Mouse (Mus musculus): ENCODE measurements around the gene Hacd4. TPM values are rescaled to one million over a fixed set of nuclear protein-coding genes. Genes with fewer than 3 reads are reported as not detected.

The Hacd4 gene
- polyA plus RNA-seq, 1 experiment from 2014 or later = 2.1 TPM

DNA sequence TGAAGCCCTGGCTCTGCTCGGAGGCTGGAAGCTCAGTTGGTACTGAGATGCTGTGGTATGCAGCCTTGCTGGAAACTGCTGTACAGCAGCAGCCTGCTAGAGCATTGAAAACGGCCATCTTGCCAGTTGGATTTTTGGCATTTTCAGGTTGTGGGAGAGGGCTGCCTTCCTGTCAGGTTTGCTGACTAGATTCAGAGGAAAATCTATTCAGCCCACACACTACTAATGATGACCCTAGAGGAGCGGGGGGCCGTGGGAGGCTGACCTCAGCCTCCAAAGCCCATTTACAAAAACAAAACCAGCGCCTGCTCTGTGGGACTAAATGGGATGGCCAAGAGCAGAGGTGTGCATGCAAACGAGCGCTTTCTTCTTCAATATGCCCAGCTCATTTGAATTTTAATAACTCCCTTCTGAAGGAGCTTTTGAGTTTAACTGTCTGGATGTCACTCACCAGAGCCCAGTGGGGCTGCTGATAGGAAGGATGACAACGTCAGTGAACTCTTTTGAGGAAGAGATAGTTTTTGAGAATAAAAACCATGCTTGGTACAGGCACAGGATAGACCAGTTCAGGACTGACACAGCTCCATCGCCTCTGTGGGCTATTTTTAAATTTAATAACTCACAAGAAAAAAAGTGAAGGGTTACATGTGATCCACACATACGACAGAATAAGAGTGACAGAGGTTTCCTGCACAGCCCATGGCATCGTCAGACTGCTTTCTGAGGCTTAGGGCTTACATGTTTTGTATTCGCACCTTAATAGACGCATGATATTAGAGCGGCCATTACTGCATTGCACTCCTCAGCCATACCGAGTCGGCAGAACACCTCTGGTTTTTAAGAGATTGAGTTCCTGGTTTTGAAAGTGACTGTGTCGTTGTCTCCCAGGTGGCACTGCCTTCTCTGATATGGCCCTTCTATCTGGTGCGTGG lies 66.2 kb downstream of the Hacd4 start:
- no peaks in the 10 kb centered on the region; the same call in 1 of the 2 replicates for H3K4me1 ChIP-seq
- no peaks in the 10 kb centered on the region for H3K36me3 ChIP-seq
- DNase-seq (ENCODE audit: low spot score) = no peak
- H3K4me3 ChIP-seq = no peak overlapping the region
- H3K9me3 ChIP-seq (replicated peaks) = no peaks in the 10 kb centered on the region
- 86% methylated on average over 18 of the region's 18 CpGs for WGBS
- no peaks in the 10 kb centered on the region for H3K27me3 ChIP-seq (ENCODE audit: low read depth, poor library complexity, severe bottlenecking)
- H3K27ac ChIP-seq = no peak overlapping the region

GRCm38 (mm10) chr4:88370819-88371218 lies 67.9 kb downstream of the Hacd4 start:
- H3K4me1 ChIP-seq = no peaks in the 10 kb centered on the region; the same call in 1 of the 2 replicates
- no peak for DNase-seq (ENCODE audit: low spot score)
- no peaks in the 10 kb centered on the region for H3K9me3 ChIP-seq (replicated peaks)
- peak overlapping the region; percentile 46; the same call in 1 of the 2 replicates for H3K27ac ChIP-seq
- 92% methylated on average over 8 of the region's 8 CpGs for WGBS
- H3K36me3 ChIP-seq = no peaks in the 10 kb centered on the region
- H3K4me3 ChIP-seq = no peak overlapping the region
- no peaks in the 10 kb centered on the region for H3K27me3 ChIP-seq (ENCODE audit: low read depth, poor library complexity, severe bottlenecking)

GRCm38 (mm10) chr4:88369951-88370350 lies 68.8 kb downstream of the Hacd4 start:
- WGBS = 88% methylated on average over 6 of the region's 6 CpGs
- Histone ChIP-seq H3K4me1 (no peaks in the 10 kb centered on the region; the same call in 1 of the 2 replicates), H3K9me3 (replicated peaks) (no peaks in the 10 kb centered on the region), H3K27me3 (ENCODE audit: low read depth, poor library complexity, severe bottlenecking) (no peaks in the 10 kb centered on the region), H3K36me3 (no peaks in the 10 kb centered on the region), H3K27ac (no peak overlapping the region; the same call in 1 of the 2 replicates), H3K4me3 (no peak overlapping the region)
- no peak for DNase-seq (ENCODE audit: low spot score)

DNA sequence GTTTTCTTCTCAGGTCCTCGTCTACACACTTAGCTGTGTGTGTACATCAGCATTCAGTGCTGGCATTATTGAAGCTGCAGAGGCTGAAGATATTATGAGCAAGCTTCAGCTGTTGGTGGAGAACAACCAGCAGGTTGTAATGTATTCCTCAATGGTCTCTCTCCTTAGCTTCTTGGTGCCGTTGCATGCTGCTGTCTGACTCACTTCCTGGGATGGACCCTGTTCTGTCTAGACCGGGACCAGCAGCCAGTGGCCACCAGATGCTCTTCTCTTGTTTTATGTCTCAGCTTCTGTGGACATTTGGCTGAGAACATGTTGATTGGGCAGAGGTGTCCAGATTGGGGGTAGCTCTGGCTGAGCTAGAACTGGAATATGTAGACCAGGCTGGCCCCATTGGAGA lies 81.3 kb downstream of the Hacd4 start:
- no peak for DNase-seq (ENCODE audit: low spot score)
- Histone ChIP-seq H3K4me3 (no peak overlapping the region), H3K9me3 (replicated peaks) (no peaks in the 10 kb centered on the region), H3K36me3 (no peaks in the 10 kb centered on the region), H3K27ac (no peak overlapping the region), H3K4me1 (no peaks in the 10 kb centered on the region), H3K27me3 (ENCODE audit: low read depth, poor library complexity, severe bottlenecking) (no peaks in the 10 kb centered on the region)
- WGBS = 86% methylated on average over 3 of the region's 3 CpGs

GRCm38 (mm10) chr4:88356652-88357051 lies 82.1 kb downstream of the Hacd4 start:
- no peaks in the 10 kb centered on the region for H3K36me3 ChIP-seq
- WGBS = 74% methylated on average over 2 of the region's 2 CpGs
- H3K27me3 ChIP-seq (ENCODE audit: low read depth, poor library complexity, severe bottlenecking) = no peaks in the 10 kb centered on the region
- H3K9me3 ChIP-seq (replicated peaks) = no peaks in the 10 kb centered on the region
- no peak overlapping the region for H3K4me3 ChIP-seq
- no peak overlapping the region for H3K27ac ChIP-seq
- no peak for DNase-seq (ENCODE audit: low spot score)
- H3K4me1 ChIP-seq = no peaks in the 10 kb centered on the region

- H3K4me1 ChIP-seq = no peaks in the 10 kb centered on the region
- H3K4me3 ChIP-seq = no peak overlapping the region
- H3K36me3 ChIP-seq = no peaks in the 10 kb centered on the region
- H3K27me3 ChIP-seq (ENCODE audit: low read depth, poor library complexity, severe bottlenecking) = no peaks in the 10 kb centered on the region
- peak; percentile 80 for DNase-seq (ENCODE audit: low spot score)
- no peak overlapping the region for H3K27ac ChIP-seq
- H3K9me3 ChIP-seq (replicated peaks) = no peaks in the 10 kb centered on the region
- 5% methylated on average over 4 of the region's 4 CpGs for WGBS
Measured at GRCm38 (mm10) chr4:88350910-88351309, 87.8 kb downstream of the Hacd4 start.

Other genes with a start within 250 kb of the Hacd4 start
- not detected in 2 replicates for gene Ifnb1, start 83.8 kb upstream of the Hacd4 start, polyA plus RNA-seq (2016; fragmentation: Nextera tagmentation; extraction: Ambion mirVana)
- not detected in 2 replicates for gene Ifna15, start 119.3 kb upstream of the Hacd4 start, polyA plus RNA-seq (2016; fragmentation: Nextera tagmentation; extraction: Ambion mirVana)
- gene Ifna14, start 132.9 kb upstream of the Hacd4 start, polyA plus RNA-seq (2016; fragmentation: Nextera tagmentation; extraction: Ambion mirVana) = not detected in 2 replicates
- gene Ifna9, start 153.5 kb upstream of the Hacd4 start, polyA plus RNA-seq (2016; fragmentation: Nextera tagmentation; extraction: Ambion mirVana) = not detected in 2 replicates
- gene Ifna12, start 164.4 kb upstream of the Hacd4 start, polyA plus RNA-seq (2016; fragmentation: Nextera tagmentation; extraction: Ambion mirVana) = not detected in 2 replicates
- not detected in 2 replicates for gene C87499, start 195.5 kb upstream of the Hacd4 start, polyA plus RNA-seq (2016; fragmentation: Nextera tagmentation; extraction: Ambion mirVana)
- gene Ifna13, start 205.5 kb upstream of the Hacd4 start, polyA plus RNA-seq (2016; fragmentation: Nextera tagmentation; extraction: Ambion mirVana) = 0.24 TPM in 1 of 2 replicates, not detected in the other
- not detected in 2 replicates for gene Ifna16, start 238.0 kb upstream of the Hacd4 start, polyA plus RNA-seq (2016; fragmentation: Nextera tagmentation; extraction: Ambion mirVana)
- gene Ifna2, start 245.0 kb upstream of the Hacd4 start, polyA plus RNA-seq (2016; fragmentation: Nextera tagmentation; extraction: Ambion mirVana) = not detected in 2 replicates

Measured in limb, embryonic 10.5 days (tissue).